Mouse (Mus musculus) thymus, postnatal 36 days (tissue): Measurements from ENCODE around the gene Crb2.

Experiments
- DNase-seq, 2 experiments: peaks; one replicate each; pipeline ENCODE4 v3.0.0; 2022; ENCODE audit warnings: mixed read lengths in 2 of 2

The Crb2 gene

DNA sequence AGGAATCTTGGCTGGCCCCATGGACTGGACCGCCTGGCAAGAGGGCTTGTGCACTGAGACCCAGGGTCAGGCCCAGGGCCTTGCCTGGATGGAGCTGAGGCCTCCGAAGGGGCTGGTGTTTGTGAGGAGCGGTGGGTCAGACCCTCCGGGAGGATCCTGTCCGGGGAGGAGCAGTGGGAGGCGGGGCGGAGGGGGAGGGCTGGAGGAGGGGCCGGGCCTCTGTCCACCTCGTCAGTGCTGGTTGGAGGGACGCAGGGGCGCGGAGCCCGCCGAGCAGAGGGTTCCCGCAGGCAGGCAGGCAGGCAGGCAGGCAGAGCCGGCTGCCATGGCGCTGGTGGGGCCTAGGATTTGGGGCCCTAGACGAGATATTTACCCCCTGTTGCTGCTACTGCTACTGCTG, at the start of gene Crb2:
TSS of gene Crb2 (plus strand) at position 234 of the 400 bp plus-strand sequence.
- no peak for DNase-seq

GRCm38 (mm10) chr2:37731241-37731801, 44.7 kb upstream of the Crb2 start:
- no peak for DNase-seq

- DNase-seq = peak; percentile 64 to 73
Measured at GRCm38 (mm10) chr2:37734979-37735806, 40.9 kb upstream of the Crb2 start.

DNA sequence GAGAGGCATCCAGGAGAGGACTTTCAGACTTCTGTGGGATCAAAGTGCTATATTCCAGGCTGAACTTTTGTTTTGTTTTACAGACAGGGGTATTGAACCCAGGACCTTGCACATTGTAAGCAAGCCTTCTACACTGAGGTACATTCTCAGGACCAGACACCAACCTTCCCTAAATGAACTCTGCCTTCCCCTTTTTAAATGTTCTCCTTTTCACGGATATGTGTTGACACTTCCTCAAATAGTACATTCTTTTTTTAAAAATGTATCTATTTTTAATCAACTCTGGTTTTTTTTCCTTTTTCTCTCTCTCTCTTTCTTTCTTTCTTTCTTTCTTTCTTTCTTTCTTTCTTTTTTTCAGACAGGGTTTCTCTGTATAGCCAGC, 40.3 kb upstream of the Crb2 start:
- DNase-seq = no peak

GRCm38 (mm10) chr2:37741806-37742554, 34.1 kb upstream of the Crb2 start:
- no peak for DNase-seq

- DNase-seq = no peak
Measured at GRCm38 (mm10) chr2:37744773-37745395, 31.2 kb upstream of the Crb2 start.

DNA sequence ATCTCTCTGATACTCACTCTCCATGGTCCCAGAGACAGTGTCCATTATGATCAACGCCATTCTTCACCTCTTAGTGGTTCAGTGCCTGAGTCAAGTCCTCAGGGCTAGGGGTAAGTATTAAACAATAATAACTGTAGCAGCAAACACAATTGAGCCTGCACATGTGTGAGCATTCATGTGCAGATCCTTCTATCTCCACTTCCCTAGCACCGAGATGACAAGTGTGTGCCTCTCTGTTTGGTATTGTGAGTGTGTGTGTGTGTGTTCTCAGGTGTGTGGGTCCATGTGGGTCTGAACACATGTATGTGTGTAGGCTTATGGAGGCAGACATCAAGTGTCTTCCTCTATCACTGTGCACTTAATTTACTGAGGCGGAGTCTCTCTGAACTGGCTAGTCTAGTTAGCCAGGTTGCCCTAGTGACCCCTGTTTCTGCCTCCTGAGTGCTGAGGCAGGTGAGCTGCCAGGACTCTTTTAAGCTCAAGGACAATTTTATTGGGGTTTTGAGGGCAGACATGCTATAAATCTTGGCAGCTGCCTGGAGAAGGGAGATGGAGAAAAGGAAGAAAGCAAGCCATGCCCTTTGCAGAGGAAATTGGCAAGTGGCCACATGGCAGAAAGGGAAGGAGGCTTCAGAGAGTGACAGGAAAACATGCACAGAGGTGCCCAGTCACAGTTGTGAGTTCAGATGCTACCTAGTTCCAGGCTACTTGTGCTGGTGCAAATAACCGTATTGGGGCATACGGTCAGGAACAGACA, 29.6 kb upstream of the Crb2 start:
- no peak for DNase-seq

DNA sequence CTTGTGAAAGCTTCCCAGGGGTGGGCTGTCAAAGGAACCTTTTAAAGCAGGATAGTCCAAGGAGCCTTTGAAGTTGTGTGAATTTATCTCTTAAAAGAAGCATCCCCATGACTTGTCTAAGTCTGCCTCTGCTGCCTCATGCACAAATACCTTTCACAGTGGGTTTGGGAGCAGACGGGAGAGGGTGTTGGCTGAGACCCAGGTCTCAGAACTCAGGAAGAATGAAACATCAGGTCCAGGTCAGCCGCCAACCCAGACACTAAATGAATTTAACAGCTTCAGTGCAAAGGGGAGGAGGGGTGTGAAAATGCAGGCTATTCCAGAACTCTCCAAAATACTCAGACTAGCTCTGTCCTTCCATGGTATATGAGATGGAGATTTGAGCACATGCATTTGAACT, 28.1 kb upstream of the Crb2 start:
- no peak for DNase-seq

GRCm38 (mm10) chr2:37748442-37749066, 27.5 kb upstream of the Crb2 start:
- no peak for DNase-seq

- no peak for DNase-seq
Measured at GRCm38 (mm10) chr2:37749323-37749722, 26.7 kb upstream of the Crb2 start.

- DNase-seq = no peak
Measured at GRCm38 (mm10) chr2:37751114-37751513, 24.9 kb upstream of the Crb2 start.

DNA sequence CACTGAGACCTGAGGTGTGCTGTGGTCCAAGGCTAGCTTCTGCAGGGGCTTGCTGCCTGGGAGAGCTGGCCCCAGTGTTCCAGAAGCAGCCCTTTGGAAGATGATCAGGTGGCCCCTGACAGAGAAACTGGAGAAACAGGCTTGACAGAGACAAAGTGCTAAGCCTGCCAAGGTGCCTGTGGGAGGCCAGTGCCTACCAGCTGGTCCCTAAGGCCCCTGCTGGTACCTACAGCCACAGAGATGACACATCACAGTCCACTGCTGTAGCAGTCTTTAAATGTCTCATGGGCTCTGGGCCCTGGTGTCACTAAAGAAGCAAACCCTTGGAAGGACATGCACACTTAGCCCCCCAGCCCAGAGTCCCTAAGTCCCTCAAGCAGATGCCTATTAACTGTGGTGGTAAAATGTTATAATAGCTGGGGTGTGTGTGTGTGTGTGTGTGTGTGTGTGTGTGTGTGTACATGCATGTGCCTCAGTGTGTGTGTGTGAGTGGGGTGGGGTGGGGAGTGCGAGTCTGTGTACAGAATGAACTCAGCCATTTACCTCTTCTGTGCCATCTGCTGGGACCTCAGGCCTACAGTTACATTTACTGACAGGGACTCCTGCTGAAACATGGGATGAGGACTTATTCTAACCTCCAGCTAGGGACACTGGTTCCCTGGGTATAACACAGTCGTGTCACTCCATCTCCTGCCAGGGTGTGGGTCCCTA, 19.7 kb upstream of the Crb2 start:
- DNase-seq = no peak

DNA sequence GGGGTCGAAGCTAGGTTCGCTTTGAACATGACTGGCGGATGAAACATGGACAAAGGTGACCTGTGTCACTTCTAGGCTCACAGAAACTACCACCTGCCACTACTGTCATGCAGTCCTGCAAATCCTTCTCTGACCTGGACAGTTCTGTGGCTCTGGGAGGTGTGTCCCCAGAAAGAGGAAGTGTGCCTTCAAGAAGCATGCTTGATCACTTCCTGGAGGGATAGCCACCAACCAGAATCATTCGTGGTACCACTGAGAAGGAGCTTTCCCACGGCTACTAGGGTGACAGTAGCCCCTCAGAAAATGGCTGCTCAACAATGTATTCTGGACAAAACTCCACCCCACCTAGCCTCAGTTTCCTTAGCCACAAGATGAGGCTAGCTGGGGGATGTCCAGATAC, 19.0 kb upstream of the Crb2 start:
- no peak for DNase-seq

GRCm38 (mm10) chr2:37757784-37758183, 18.3 kb upstream of the Crb2 start:
- no peak for DNase-seq

DNA sequence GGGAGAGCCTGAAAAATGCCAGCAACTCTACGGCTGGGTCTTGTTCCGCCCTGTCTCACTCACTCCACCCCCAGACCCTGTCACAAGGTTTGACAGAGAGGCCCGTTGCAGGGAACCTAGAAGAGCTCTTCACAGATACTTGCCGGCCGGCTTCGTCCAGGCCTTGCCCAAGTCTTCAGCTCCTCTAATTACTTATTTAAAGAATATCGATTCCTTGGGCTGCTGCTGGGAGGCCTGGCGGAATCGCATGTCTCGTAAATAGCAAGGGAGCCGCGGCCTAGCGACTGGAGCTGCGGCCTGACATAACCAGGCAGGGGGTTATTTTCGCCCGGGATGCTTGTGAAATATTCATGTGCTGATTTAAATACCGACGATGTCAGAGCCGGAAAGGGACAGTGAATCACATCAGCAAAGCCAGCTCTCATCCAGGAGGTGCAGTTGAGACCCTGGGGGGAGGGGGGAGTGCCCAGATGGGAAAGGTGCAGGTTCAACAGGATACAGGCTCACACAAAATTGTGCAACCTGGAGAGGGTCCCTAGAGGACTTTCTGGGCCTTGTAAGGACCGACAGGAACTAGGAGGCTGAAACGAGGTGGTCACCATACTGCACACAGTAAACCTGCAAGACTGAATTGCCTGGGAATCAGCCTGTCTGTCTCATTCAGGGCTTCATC, 17.6 kb upstream of the Crb2 start:
- no peak for DNase-seq

DNA sequence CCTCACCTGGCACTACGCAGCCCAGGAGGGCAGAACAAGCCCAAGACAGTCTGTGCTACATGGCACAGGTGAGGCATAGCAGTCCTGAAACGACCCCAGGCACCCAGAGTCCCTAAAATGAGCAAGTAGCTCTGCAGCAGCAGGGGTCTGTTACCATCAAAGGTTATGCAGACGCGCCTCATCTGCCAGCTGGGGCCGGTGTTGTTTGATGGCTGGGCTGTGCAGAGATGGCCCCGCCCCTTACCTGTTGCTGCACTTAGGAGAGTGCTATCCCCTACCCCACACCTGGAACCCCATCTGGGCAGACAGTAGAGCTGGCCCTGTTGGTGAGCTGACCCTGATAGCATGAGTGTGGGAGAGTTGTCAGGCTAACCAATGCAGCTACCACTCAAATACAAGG, 15.4 kb upstream of the Crb2 start:
- peak; percentile 24 to 49 for DNase-seq

- DNase-seq = no peak
Measured at GRCm38 (mm10) chr2:37763638-37764037, 12.4 kb upstream of the Crb2 start.

DNA sequence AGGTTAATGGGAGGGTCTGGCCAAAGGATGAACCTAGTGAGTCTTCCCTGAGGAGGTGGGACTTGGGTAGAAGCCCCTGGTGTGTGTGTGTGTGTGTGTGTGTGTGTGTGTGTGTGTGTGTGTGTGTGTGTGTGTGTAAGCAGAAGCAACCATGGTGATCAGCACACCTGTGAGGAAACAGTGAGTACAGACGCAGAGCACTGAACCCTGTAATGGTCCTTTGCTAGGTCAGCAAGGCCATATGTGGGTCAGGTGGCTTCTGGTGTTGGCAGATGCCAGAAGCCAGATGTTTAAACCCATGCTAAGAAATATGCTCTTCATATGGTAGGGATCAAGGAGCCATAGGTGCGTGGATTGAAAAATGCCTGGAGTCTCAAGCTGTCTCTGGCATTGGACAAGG, 11.5 kb upstream of the Crb2 start:
- no peak for DNase-seq

GRCm38 (mm10) chr2:37765082-37765483, 11.0 kb upstream of the Crb2 start:
- DNase-seq = peak; percentile 71 to 83

GRCm38 (mm10) chr2:37766027-37766761, 9.9 kb upstream of the Crb2 start:
- DNase-seq = peak in 1 of 2 experiments; percentile 27
